Mouse (Mus musculus) hindbrain, embryonic 14.5 days (tissue): ENCODE results near the gene Fam169b. TPM values are rescaled to one million over a fixed set of nuclear protein-coding genes. Genes with fewer than 3 reads are reported as not detected.
"Not testable (repeated sequence)": the region's sequence is repeated elsewhere in the genome, so short reads cannot be mapped to it uniquely, and the experiment has no call there.

Experiments
- ATAC-seq: fragments of 200-750 bp; cut with Nextera tagmentation; 2 replicates; pipeline ENCODE4 v1.8.0; 2017; ENCODE audit warnings: moderate number of reproducible peaks, mild to moderate bottlenecking, moderate TSS enrichment, moderate library complexity; ENCODE audit not compliant: low FRiP score
- DNase-seq: peaks from one replicate; pipeline ENCODE4 v3.0.0-alpha.2; 2015; ENCODE audit warnings: low spot score
- H3K27ac ChIP-seq: fragments of 300-500 bp; sonication (generic); 2 replicates; pipeline ENCODE4 v1.5.1; 2014; ENCODE audit warnings: mild to moderate bottlenecking, moderate library complexity
- H3K27me3 ChIP-seq: fragments of 300-500 bp; sonication (generic); 2 replicates; pipeline ENCODE4 v1.6.1; 2014; ENCODE audit warnings: mild to moderate bottlenecking, low read length, mixed read lengths; ENCODE audit not compliant: control insufficient read depth, insufficient read depth
- H3K36me3 ChIP-seq: fragments of 300-500 bp; sonication (generic); replicated peaks from 2 replicates; pipeline ENCODE4 v1.6.1; 2014; ENCODE audit not compliant: control insufficient read depth, insufficient read depth
- H3K4me1 ChIP-seq: fragments of 300-500 bp; sonication (generic); replicated peaks from 2 replicates; pipeline ENCODE4 v1.6.1; 2014; ENCODE audit warnings: antibody characterized with exemption, low read length, mixed read lengths; ENCODE audit not compliant: control insufficient read depth, insufficient read depth
- H3K4me2 ChIP-seq: fragments of 300-500 bp; sonication (generic); replicated peaks from 2 replicates; pipeline ENCODE4 v1.6.1; 2014; ENCODE audit warnings: mild to moderate bottlenecking, moderate library complexity
- H3K4me3 ChIP-seq: fragments of 300-500 bp; sonication (generic); replicated peaks from 2 replicates; pipeline ENCODE4 v1.5.1; 2014; ENCODE audit warnings: mild to moderate bottlenecking, low read length
- H3K9ac ChIP-seq: fragments of 300-500 bp; sonication (generic); 2 replicates; pipeline ENCODE4 v1.6.1; 2014
- H3K9me3 ChIP-seq: fragments of 300-500 bp; sonication (generic); 2 replicates; pipeline ENCODE4 v1.6.1; 2016; ENCODE audit warnings: low read length; ENCODE audit not compliant: control insufficient read depth
- WGBS: fragments of 180-500 bp; shearing (Covaris S2); extraction: QIAGEN DNeasy Blood & Tissue Kit; methylation state at CpG from one replicate; pipeline ENCODE4 v1.1.7; 2014; 5-methylcytosine and 5-hydroxymethylcytosine counted together
- polyA plus RNA-seq: library from polyadenylated mRNA; unstranded; fragments of >200 nt; fragmentation: Nextera tagmentation; extraction: Ambion mirVana; gene quantifications from 2 replicates; pipeline ENCODE4 v1.2.1, GENCODE M21; 2014

Gene Fam169b
- polyA plus RNA-seq, 1 experiment from 2014 or later, result 0.17 TPM

GRCm38 (mm10) chr7:68288000-68288399, 14.4 kb downstream of the Fam169b start:
- H3K4me2 ChIP-seq, H3K4me1 ChIP-seq, H3K9me3 ChIP-seq, H3K36me3 ChIP-seq, ATAC-seq, H3K9ac ChIP-seq, H3K27ac ChIP-seq, H3K27me3 ChIP-seq, H3K4me3 ChIP-seq, DNase-seq: not testable (repeated sequence)
- 88% methylated on average over 4 of the region's 4 CpGs for WGBS

- WGBS, result 93% methylated on average over 8 of the region's 8 CpGs
- Histone ChIP-seq H3K4me2 (no peak overlapping the region), H3K4me3 (no peak overlapping the region), H3K4me1 (no peaks in the 10 kb centered on the region), H3K36me3 (no peaks in the 10 kb centered on the region), H3K27ac (no peak overlapping the region), H3K27me3 (no peaks in the 10 kb centered on the region), H3K9me3 (no peaks in the 10 kb centered on the region), H3K9ac (no peak overlapping the region)
- ATAC-seq (no peak), DNase-seq (no peak)
Observed at GRCm38 (mm10) chr7:68289081-68289480, 15.4 kb downstream of the Fam169b start.

GRCm38 (mm10) chr7:68291603-68292002, 18.0 kb downstream of the Fam169b start:
- Histone ChIP-seq H3K9ac (no peak overlapping the region), H3K27me3 (no peaks in the 10 kb centered on the region), H3K27ac (no peak overlapping the region), H3K4me2 (no peak overlapping the region), H3K4me3 (no peak overlapping the region), H3K9me3 (no peaks in the 10 kb centered on the region), H3K4me1 (no peaks in the 10 kb centered on the region), H3K36me3 (no peaks in the 10 kb centered on the region)
- DNase-seq, result no peak
- WGBS, result 59% methylated on average over 1 of the region's 1 CpGs
- no peak for ATAC-seq

DNA sequence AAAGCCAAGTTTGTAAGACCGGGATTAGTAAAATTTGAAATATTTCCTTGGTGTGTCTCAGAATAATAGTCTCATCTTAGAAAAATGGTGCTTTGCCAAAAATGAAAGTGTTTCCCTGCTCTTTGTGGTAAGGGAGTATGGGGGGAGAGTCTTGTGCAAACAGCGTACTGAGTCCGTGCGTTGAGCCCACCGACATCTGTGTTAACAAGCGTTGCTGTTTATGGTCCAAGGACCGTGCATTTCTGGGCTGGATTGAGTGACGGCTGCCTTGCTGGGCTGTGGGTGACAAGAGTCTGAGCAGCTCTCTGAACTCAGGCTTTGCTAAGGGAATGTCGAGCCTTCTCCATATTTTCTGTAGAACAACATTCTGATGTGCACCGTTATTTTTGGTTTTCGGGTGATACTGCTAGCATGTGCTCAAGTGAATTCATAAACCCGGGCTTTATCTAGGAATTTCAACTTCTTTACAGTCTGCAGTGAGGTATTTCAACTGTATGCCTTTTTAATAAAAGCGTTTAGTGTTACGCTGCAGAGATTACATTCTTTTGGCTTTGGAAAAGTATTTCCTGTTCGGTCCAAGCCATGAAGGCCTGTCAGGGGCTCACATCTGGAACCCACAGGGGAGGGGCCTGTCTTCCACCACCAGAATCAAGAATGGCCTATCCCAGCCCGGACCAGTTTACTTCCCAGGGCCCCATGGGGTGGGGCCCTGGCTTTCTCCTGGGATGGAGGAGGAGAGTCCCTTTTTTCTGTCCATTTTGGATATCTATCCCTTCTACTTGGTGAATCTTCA, 20.6 kb downstream of the Fam169b start:
- H3K27me3 ChIP-seq, result no peaks in the 10 kb centered on the region
- DNase-seq (no peak), ATAC-seq (no peak)
- no peaks in the 10 kb centered on the region for H3K36me3 ChIP-seq
- H3K9ac ChIP-seq, result no peak overlapping the region
- WGBS, result 77% methylated on average over 16 of the region's 16 CpGs
- no peaks in the 10 kb centered on the region for H3K4me1 ChIP-seq
- no peaks in the 10 kb centered on the region for H3K9me3 ChIP-seq
- no peak overlapping the region for H3K4me2 ChIP-seq
- no peak overlapping the region for H3K4me3 ChIP-seq
- H3K27ac ChIP-seq, result no peak overlapping the region

- ATAC-seq, result no peak
- Histone ChIP-seq H3K4me3 (no peak overlapping the region), H3K9me3 (no peaks in the 10 kb centered on the region), H3K4me2 (no peak overlapping the region), H3K36me3 (no peaks in the 10 kb centered on the region), H3K27ac (no peak overlapping the region), H3K9ac (no peak overlapping the region), H3K4me1 (no peaks in the 10 kb centered on the region), H3K27me3 (no peaks in the 10 kb centered on the region)
- WGBS, result 91% methylated on average over 5 of the region's 5 CpGs
- DNase-seq, result no peak
Observed at GRCm38 (mm10) chr7:68296487-68296886, 22.8 kb downstream of the Fam169b start.

DNA sequence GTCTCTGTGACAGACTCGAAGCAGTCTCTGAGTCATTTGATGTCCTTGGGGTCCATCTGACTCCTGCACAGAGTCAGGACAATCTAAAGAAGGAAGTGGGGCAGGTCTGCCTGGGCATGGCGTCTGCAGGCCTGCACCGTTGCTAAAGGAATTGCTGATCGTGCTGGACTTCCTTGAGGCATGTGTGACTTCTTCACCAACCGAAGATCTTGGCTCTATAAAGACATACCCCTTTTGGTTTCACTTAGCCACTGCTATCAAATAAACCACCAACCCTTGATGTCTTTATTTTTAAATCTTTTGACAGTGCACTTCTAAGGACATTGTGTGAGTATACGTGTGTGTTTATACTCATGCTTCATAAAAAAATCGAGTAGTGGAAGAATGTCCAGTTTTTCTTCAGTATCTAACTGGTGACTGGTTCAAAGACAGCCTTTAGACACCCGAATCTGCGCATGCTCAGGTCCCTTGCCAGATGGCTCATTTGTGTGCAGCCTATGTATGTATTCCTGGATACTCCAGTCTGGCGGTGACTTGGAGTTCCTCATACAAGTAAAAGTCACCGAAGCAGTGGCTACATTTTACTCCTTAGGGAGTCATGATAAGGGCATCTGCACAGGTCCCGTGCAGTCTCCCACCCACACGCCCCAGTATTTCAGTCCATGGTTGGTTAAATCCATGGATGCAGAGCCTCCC, 24.9 kb downstream of the Fam169b start:
- ATAC-seq (no peak), DNase-seq (no peak)
- Histone ChIP-seq H3K9me3 (no peaks in the 10 kb centered on the region), H3K4me1 (no peaks in the 10 kb centered on the region), H3K27ac (no peak overlapping the region), H3K36me3 (no peaks in the 10 kb centered on the region), H3K27me3 (no peaks in the 10 kb centered on the region), H3K4me3 (no peak overlapping the region), H3K9ac (no peak overlapping the region), H3K4me2 (no peak overlapping the region)
- 88% methylated on average over 13 of the region's 13 CpGs for whole genome bisulfite sequencing

DNA sequence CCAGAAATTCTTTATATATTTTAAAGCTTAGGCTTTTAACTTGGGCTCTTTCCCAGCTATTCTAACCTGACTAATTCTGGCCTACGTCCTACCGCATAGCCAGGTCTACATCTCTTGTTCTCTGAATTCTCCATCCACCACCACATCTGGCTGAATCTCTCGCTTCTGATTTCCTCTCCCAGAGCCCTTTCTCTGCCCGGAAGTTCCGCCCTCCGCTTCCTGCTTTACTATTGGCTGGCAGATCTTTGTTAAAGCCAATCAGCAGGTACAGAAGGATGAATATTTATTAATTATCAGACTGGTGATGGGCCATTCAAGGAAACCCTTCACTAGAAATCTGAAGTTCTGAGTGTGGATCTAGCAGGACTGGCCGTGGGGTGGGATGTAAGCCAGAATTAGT, 27.5 kb downstream of the Fam169b start:
- Histone ChIP-seq H3K36me3 (no peaks in the 10 kb centered on the region), H3K4me2 (no peak overlapping the region), H3K9me3 (no peaks in the 10 kb centered on the region), H3K4me1 (no peaks in the 10 kb centered on the region), H3K4me3 (no peak overlapping the region), H3K27ac (no peak overlapping the region), H3K9ac (no peak overlapping the region), H3K27me3 (no peaks in the 10 kb centered on the region)
- DNase-seq, result no peak
- ATAC-seq, result no peak
- 78% methylated on average over 7 of the region's 7 CpGs for WGBS

DNA sequence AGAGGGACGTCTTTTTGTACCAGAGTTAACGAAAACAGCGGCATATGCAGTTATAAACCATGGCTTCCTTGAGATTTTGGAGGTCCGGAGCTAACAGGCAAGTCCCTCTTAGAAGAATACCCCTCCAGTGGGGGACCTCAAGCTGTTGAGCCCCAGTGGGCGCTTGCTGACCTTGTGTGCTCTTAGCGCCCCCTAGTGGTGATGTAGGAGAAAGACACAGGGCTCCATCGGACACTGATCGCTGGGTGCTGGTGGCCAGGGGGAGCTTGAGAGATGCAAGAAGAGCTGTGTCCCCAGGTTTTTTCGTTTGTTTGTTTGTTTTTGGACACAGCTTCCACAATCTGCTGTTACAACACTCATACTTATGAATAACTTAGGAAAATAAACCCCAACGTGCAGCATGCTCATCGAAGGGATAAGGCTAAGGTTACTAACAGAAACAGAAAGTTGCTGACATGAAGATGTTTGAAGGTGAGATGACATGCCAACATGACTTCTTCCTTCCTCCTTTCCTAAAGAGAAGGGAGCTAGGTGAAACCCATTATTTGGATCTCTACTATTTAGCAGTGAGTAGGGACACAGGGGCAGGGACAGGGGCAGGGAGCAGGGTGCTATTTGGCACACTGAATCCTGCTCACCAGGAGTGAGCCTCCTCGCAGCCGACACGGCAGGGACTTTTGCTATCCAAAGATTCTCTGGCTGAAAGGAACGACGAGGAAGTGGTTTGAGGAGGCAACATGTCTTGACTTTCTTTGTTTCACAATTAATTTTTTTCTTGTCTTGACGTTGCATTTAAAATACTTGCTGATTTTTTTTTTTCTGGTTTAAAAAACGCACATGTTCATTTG, 29.2 kb downstream of the Fam169b start:
- 33% methylated on average over 18 of the region's 18 CpGs for WGBS
- H3K36me3 ChIP-seq, result no peaks in the 10 kb centered on the region
- H3K4me3 ChIP-seq, result no peak overlapping the region
- peak overlapping the region; percentile 30 for H3K4me2 ChIP-seq
- H3K9ac ChIP-seq, result no peak overlapping the region
- no peaks in the 10 kb centered on the region for H3K9me3 ChIP-seq
- peak; percentile 81 for DNase-seq
- H3K27ac ChIP-seq, result no peak overlapping the region
- H3K27me3 ChIP-seq, result no peaks in the 10 kb centered on the region
- H3K4me1 ChIP-seq, result no peaks in the 10 kb centered on the region
- ATAC-seq, result 0 out of 2 replicates have a peak, but pooled peaks have one; percentile 73

- Histone ChIP-seq H3K36me3 (no peaks in the 10 kb centered on the region), H3K27me3 (no peaks in the 10 kb centered on the region), H3K9ac (no peak overlapping the region), H3K27ac (no peak overlapping the region), H3K4me2 (no peak overlapping the region), H3K4me3 (no peak overlapping the region), H3K9me3 (no peaks in the 10 kb centered on the region), H3K4me1 (no peaks in the 10 kb centered on the region)
- 80% methylated on average over 6 of the region's 6 CpGs for WGBS
- ATAC-seq (no peak), DNase-seq (no peak)
Observed at GRCm38 (mm10) chr7:68303685-68304084, 30.0 kb downstream of the Fam169b start.
